Mouse (Mus musculus) heart, postnatal 10 days (tissue): ENCODE measurements around the gene Gpsm1. TPM values are rescaled to one million over a fixed set of nuclear protein-coding genes. Genes with fewer than 3 reads are reported as not detected.
A peak's percentile ranks its signal among the peaks of the same experiment; 100 is the strongest.

ENCODE experiments used
- DNase-seq, 2 experiments: peaks; one replicate each; pipeline ENCODE4 v3.0.0; 2021
- intact Hi-C: fragments of 180-260 bp; cut with DNase I; formaldehyde crosslinking; loops from one replicate; pipeline ENCODE4 v1.15.1; 2025
- total RNA-seq, 2 experiments: library from RNA; stranded (reverse); gene quantifications; 2 replicates each; pipeline ENCODE4 v1.2.3; 2021

The Gpsm1 gene
- total RNA-seq, 2 experiments from 2014 or later, result 168 to 234 TPM

GRCm38 (mm10) chr2:26330056-26330468 is 14.7 kb downstream of the Gpsm1 start:
- no peak for DNase-seq
- intact Hi-C loops, result no loop called here

GRCm38 (mm10) chr2:26330702-26331101 is 15.4 kb downstream of the Gpsm1 start:
- DNase-seq, result no peak
- intact Hi-C loops, result no loop called here

GRCm38 (mm10) chr2:26338302-26339203 is 23.2 kb downstream of the Gpsm1 start:
- intact Hi-C loops, result no loop called here
- DNase-seq, result no peak

GRCm38 (mm10) chr2:26339204-26339551 is 23.9 kb downstream of the Gpsm1 start:
- intact Hi-C loops, result no loop called here
- DNase-seq, result peak; percentile 92 to 93

- intact Hi-C loops, result no loop called here
- DNase-seq, result peak in 1 of 2 experiments; percentile 72
Measured at GRCm38 (mm10) chr2:26341510-26341981, 26.2 kb downstream of the Gpsm1 start.

- peak; percentile 92 to 94 for DNase-seq
- intact Hi-C loops, result no loop called here
Measured at GRCm38 (mm10) chr2:26342044-26342443, 26.7 kb downstream of the Gpsm1 start.

GRCm38 (mm10) chr2:26342609-26343490 is 27.5 kb downstream of the Gpsm1 start:
- DNase-seq, result no peak
- intact Hi-C loops, result no loop called here

GRCm38 (mm10) chr2:26348241-26348640 is 32.9 kb downstream of the Gpsm1 start:
- intact Hi-C loops, result no loop called here

GRCm38 (mm10) chr2:26351358-26352290 is 36.3 kb downstream of the Gpsm1 start, which contains the start of gene Dnlz:
Gene Dnlz, minus strand, starts transcription at chr2:26352110.
- intact Hi-C loops, result loop anchor here (1.0 to 5.0 kb wide), 4 partner anchors 26 to 57 kb away; partner anchors contain the start of genes Gpsm1 and Inpp5e
- DNase-seq, result peak; percentile 95 to 96

More at GRCm38 (mm10) chr2:26348241-26348640, 32.9 kb downstream of the Gpsm1 start:
- DNase-seq, result no peak

GRCm38 (mm10) chr2:26352291-26352910 is 37.1 kb downstream of the Gpsm1 start:
- DNase-seq, result no peak
- intact Hi-C loops, result loop anchor here (1.0 to 5.0 kb wide), 4 partner anchors 27 to 56 kb away; partner anchors contain the start of genes Gpsm1 and Inpp5e

GRCm38 (mm10) chr2:26353066-26353980 is 38.0 kb downstream of the Gpsm1 start:
- no peak for DNase-seq
- intact Hi-C loops, result loop anchor here (2.0 to 5.0 kb wide), 3 partner anchors 36 to 55 kb away; partner anchors contain the start of genes Gpsm1 and Inpp5e

- intact Hi-C loops, result loop anchor here (5.0 kb wide), 1 partner anchor 37 kb away; the partner anchor contains the start of gene Gpsm1
- no peak for DNase-seq
Measured at GRCm38 (mm10) chr2:26354401-26354800, 39.1 kb downstream of the Gpsm1 start.

GRCm38 (mm10) chr2:26356231-26356630 is 40.9 kb downstream of the Gpsm1 start:
- intact Hi-C loops, result no loop called here
- no peak for DNase-seq

GRCm38 (mm10) chr2:26356678-26357077 is 41.4 kb downstream of the Gpsm1 start:
- peak in 1 of 2 experiments; percentile 6 for DNase-seq
- intact Hi-C loops, result no loop called here

GRCm38 (mm10) chr2:26357484-26357883 is 42.2 kb downstream of the Gpsm1 start:
- intact Hi-C loops, result no loop called here

GRCm38 (mm10) chr2:26358667-26359320 is 43.5 kb downstream of the Gpsm1 start:
- intact Hi-C loops, result no loop called here
- DNase-seq, result peak in 1 of 2 experiments; percentile 11

More at GRCm38 (mm10) chr2:26357484-26357883, 42.2 kb downstream of the Gpsm1 start:
- DNase-seq, result peak in 1 of 2 experiments; percentile 14

- peak in 1 of 2 experiments; percentile 72 for DNase-seq
- intact Hi-C loops, result no loop called here
Measured at GRCm38 (mm10) chr2:26359983-26360382, 44.7 kb downstream of the Gpsm1 start.
